ENCODE assay signal across 9 mouse cellular contexts in the genomic region with DNA sequence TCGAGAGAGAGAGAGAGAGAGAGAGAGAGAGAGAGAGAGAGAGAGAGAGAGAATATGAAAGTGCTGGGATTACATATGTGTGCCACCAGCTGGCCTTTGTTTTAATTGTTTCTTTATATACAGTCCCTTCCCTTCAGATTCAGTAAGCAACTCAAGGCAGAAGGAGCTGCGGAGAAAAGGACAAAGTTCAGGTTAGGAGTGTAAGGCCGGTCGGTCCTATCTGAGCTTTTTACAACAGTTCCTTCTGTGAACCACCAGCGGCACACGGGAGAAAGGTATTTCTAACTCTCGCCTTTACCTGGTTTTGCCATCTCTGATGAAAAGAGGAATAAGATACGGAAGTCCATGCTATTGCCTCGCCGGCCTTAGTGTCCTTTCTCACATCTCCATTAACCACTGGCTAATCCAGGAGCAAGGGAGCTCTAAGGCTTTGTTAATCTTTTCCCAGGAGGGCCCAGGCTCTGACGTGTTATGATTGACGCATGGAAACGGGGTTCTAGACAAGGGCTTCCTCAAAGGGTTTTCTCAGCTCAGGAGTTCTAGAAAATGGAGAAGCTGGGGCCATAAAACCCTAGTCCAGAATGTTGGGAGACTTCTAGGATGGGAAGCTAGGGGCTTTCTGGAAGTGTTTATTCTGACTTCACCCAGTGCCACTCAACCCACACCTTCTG. TPM values are rescaled to one million over a fixed set of nuclear protein-coding genes. Genes with fewer than 3 reads are reported as not detected.
A peak's percentile ranks its signal among the peaks of the same experiment; 100 is the strongest.
DNase-seq lines count a peak whose midpoint lies in the region; ATAC-seq and TF ChIP-seq lines count a peak whose summit lies in the region.
"Had no signal": no experiment of that assay in that cellular context is flagged by ENCODE, and none has a peak within 500 bp of the region (broad histone marks: within the 10 kb centered on the region; RNA-seq: fewer than 3 reads in every experiment).

No protein-coding gene starts in this region.

- H3K9me3 ChIP-seq in forebrain, embryonic 15.5 days = no peaks in the 10 kb centered on the region
- no peaks in the 10 kb centered on the region for H3K9me3 ChIP-seq in neural tube, embryonic 13.5 days

- peak overlapping the region; percentile 61 for H3K4me3 ChIP-seq in left cerebral cortex, adult 2 months
- peak overlapping the region; percentile 60 for H3K4me3 ChIP-seq in forebrain, embryonic 15.5 days
- H3K4me3 ChIP-seq in neural tube, embryonic 13.5 days = peak overlapping the region; percentile 75

- intact Hi-C loops in left cerebral cortex, adult 2 months (cut with DNase I) = no loop called here
- intact Hi-C loops in left cerebral cortex, postnatal 36 days (cut with DNase I) = no loop called here

- peaks cover 16% of the 10 kb centered on the region for H3K4me1 ChIP-seq in forebrain, embryonic 15.5 days
- H3K4me1 ChIP-seq in neural tube, embryonic 13.5 days (replicated peaks) = peaks cover 32% of the 10 kb centered on the region

- H3K27me3 ChIP-seq in forebrain, embryonic 15.5 days = no peaks in the 10 kb centered on the region
- H3K27me3 ChIP-seq in neural tube, embryonic 13.5 days = peaks cover 8% of the 10 kb centered on the region; the same call in 1 of the 2 replicates
- H3K27me3 ChIP-seq: Patski had no signal

- peak overlapping the region; percentile 66 for H3K4me2 ChIP-seq in forebrain, embryonic 15.5 days (replicated peaks)
- H3K4me2 ChIP-seq in neural tube, embryonic 13.5 days = peak overlapping the region; percentile 75

- ATAC-seq in forebrain, embryonic 15.5 days (replicated peaks) = no peak
- no peak; the same call in 1 of the 2 replicates for ATAC-seq in neural tube, embryonic 13.5 days (ENCODE audit: low read depth)
- ATAC-seq in granulocyte monocyte progenitor cell, adult 5-6 weeks (replicated peaks; ENCODE audit: poor library complexity, severe bottlenecking) = no peak

- 61% methylated on average over 13 of the region's 13 CpGs for WGBS in forebrain, embryonic 15.5 days
- WGBS in neural tube, embryonic 13.5 days = 67% methylated on average over 13 of the region's 13 CpGs

- H3K9ac ChIP-seq in forebrain, embryonic 15.5 days (replicated peaks) = peak overlapping the region; percentile 66; the same call in 1 of the 2 replicates
- peak overlapping the region; percentile 86 for H3K9ac ChIP-seq in neural tube, embryonic 13.5 days

- peak overlapping the region; percentile 4; the same call in 1 of the 2 replicates for H3K27ac ChIP-seq in left cerebral cortex, adult 2 months
- H3K27ac ChIP-seq in forebrain, embryonic 15.5 days (replicated peaks) = no peak overlapping the region
- H3K27ac ChIP-seq in neural tube, embryonic 13.5 days (replicated peaks) = peak overlapping the region; percentile 69

- no peak for TF ChIP-seq CTCF in left cerebral cortex, adult 2 months (IDR thresholded peaks at IDR 0.05)

- H3K36me3 ChIP-seq in forebrain, embryonic 15.5 days = no peaks in the 10 kb centered on the region
- no peaks in the 10 kb centered on the region for H3K36me3 ChIP-seq in neural tube, embryonic 13.5 days

- DNase-seq in left cerebral cortex, adult 2 months (ENCODE audit: extremely low spot score in 1 of 2, low spot score in 2 of 2) = no peak
- DNase-seq in left cerebral cortex, postnatal 36 days (ENCODE audit: low spot score in 2 of 2) = no peak
- DNase-seq in kidney, postnatal 25 days = peak; percentile 73 to 81
- DNase-seq in urinary bladder, postnatal 25 days (ENCODE audit: low spot score) = no peak
- no peak for DNase-seq in right cerebral cortex, postnatal 36 days (ENCODE audit: low spot score in 2 of 2)

RNA-seq across cellular contexts. Expression of gene Cd63, which starts 8.1 kb away (rescaled TPM):
- total RNA-seq in left cerebral cortex, adult 2 months (2021) = 10 to 100 TPM; 63.7 to 73.3 TPM
- total RNA-seq in left cerebral cortex, postnatal 36 days (2021) = 10 to 100 TPM; 59.5 to 64.6 TPM
- polyA plus RNA-seq in forebrain, embryonic 15.5 days (2015; fragmentation: Nextera tagmentation; extraction: Ambion mirVana) = 125 and 142 TPM in 2 replicates
- polyA plus RNA-seq in neural tube, embryonic 13.5 days (2015; fragmentation: Nextera tagmentation; extraction: Ambion mirVana) = 228 and 241 TPM in 2 replicates
- total RNA-seq in granulocyte monocyte progenitor cell, adult 5-6 weeks (2014; fragmentation: Nextera tagmentation) = 139 and 203 TPM in 2 replicates
- 123 and 185 TPM in 2 replicates for total RNA-seq in granulocyte monocyte progenitor cell, adult 5-6 weeks (2017)

RNA-seq across cellular contexts. Expression of gene Rdh5, which starts 13.8 kb away (rescaled TPM):
- 1 to 10 TPM; 6.5 to 7.4 TPM for total RNA-seq in left cerebral cortex, adult 2 months (2021)
- 1 to 10 TPM; 6.7 to 7.0 TPM for total RNA-seq in left cerebral cortex, postnatal 36 days (2021)
- 11.7 and 12.6 TPM in 2 replicates for polyA plus RNA-seq in forebrain, embryonic 15.5 days (2015; fragmentation: Nextera tagmentation; extraction: Ambion mirVana)
- 14.1 and 16.9 TPM in 2 replicates for polyA plus RNA-seq in neural tube, embryonic 13.5 days (2015; fragmentation: Nextera tagmentation; extraction: Ambion mirVana)
- total RNA-seq in granulocyte monocyte progenitor cell, adult 5-6 weeks (2014; fragmentation: Nextera tagmentation) = 2.0 and 9.5 TPM in 2 replicates
- total RNA-seq in granulocyte monocyte progenitor cell, adult 5-6 weeks (2017) = 2.4 TPM in 1 of 2 replicates, not detected in the other

RNA-seq across cellular contexts. Expression of gene Bloc1s1, which starts 14.9 kb away (rescaled TPM):
- total RNA-seq in left cerebral cortex, adult 2 months (2021) = 10 to 100 TPM; 78.8 to 80.8 TPM
- total RNA-seq in left cerebral cortex, postnatal 36 days (2021) = 10 to 100 TPM; 85.2 to 95.4 TPM
- polyA plus RNA-seq in forebrain, embryonic 15.5 days (2015; fragmentation: Nextera tagmentation; extraction: Ambion mirVana) = 230 and 251 TPM in 2 replicates
- 299 and 314 TPM in 2 replicates for polyA plus RNA-seq in neural tube, embryonic 13.5 days (2015; fragmentation: Nextera tagmentation; extraction: Ambion mirVana)
- 124 and 140 TPM in 2 replicates for total RNA-seq in granulocyte monocyte progenitor cell, adult 5-6 weeks (2014; fragmentation: Nextera tagmentation)
- 71.3 and 86.4 TPM in 2 replicates for total RNA-seq in granulocyte monocyte progenitor cell, adult 5-6 weeks (2017)

RNA-seq across cellular contexts. Expression of gene Gdf11, which starts 17.4 kb away (rescaled TPM):
- 10 to 100 TPM; 13.1 to 15.3 TPM for total RNA-seq in left cerebral cortex, adult 2 months (2021)
- total RNA-seq in left cerebral cortex, postnatal 36 days (2021) = 10 to 100 TPM; 12.6 to 14.7 TPM
- polyA plus RNA-seq in forebrain, embryonic 15.5 days (2015; fragmentation: Nextera tagmentation; extraction: Ambion mirVana) = 7.5 and 8.7 TPM in 2 replicates
- polyA plus RNA-seq in neural tube, embryonic 13.5 days (2015; fragmentation: Nextera tagmentation; extraction: Ambion mirVana) = 11.8 and 13.5 TPM in 2 replicates
- 0.21 TPM in 1 of 2 replicates, not detected in the other for total RNA-seq in granulocyte monocyte progenitor cell, adult 5-6 weeks (2014; fragmentation: Nextera tagmentation)
- total RNA-seq in granulocyte monocyte progenitor cell, adult 5-6 weeks (2017) = 0.15 TPM in 1 of 2 replicates, not detected in the other

RNA-seq across cellular contexts. Expression of gene Itga7, which starts 24.7 kb away (rescaled TPM):
- 10 to 100 TPM; 13.2 to 16.3 TPM for total RNA-seq in left cerebral cortex, adult 2 months (2021)
- total RNA-seq in left cerebral cortex, postnatal 36 days (2021) = 10 to 100 TPM; 13.0 to 16.5 TPM
- 2.1 TPM in 2 replicates for polyA plus RNA-seq in forebrain, embryonic 15.5 days (2015; fragmentation: Nextera tagmentation; extraction: Ambion mirVana)
- 12.1 and 15.5 TPM in 2 replicates for polyA plus RNA-seq in neural tube, embryonic 13.5 days (2015; fragmentation: Nextera tagmentation; extraction: Ambion mirVana)
- not detected in 2 replicates for total RNA-seq in granulocyte monocyte progenitor cell, adult 5-6 weeks (2014; fragmentation: Nextera tagmentation)
- not detected in 2 replicates for total RNA-seq in granulocyte monocyte progenitor cell, adult 5-6 weeks (2017)

Comparison
In these comparisons a context has a peak if more than half of its experiments do, and no peak if none do; other contexts are left out.
1. DNase-seq: peak in kidney, postnatal 25 days (2 of 2); none in left cerebral cortex, adult 2 months (0 of 2), left cerebral cortex, postnatal 36 days (0 of 2), urinary bladder, postnatal 25 days (single experiment) and right cerebral cortex, postnatal 36 days (0 of 2).
2. Peak in every context shown above with its lines, with median percentiles within 50 percentile points of each other: H3K4me3 ChIP-seq.